Mouse (Mus musculus): ENCODE results near the gene Mkrn3. TPM values are rescaled to one million over a fixed set of nuclear protein-coding genes. Genes with fewer than 3 reads are reported as not detected.

Gene Mkrn3
- polyA plus RNA-seq, 1 experiment from 2014 or later, result 8.3 TPM

DNA sequence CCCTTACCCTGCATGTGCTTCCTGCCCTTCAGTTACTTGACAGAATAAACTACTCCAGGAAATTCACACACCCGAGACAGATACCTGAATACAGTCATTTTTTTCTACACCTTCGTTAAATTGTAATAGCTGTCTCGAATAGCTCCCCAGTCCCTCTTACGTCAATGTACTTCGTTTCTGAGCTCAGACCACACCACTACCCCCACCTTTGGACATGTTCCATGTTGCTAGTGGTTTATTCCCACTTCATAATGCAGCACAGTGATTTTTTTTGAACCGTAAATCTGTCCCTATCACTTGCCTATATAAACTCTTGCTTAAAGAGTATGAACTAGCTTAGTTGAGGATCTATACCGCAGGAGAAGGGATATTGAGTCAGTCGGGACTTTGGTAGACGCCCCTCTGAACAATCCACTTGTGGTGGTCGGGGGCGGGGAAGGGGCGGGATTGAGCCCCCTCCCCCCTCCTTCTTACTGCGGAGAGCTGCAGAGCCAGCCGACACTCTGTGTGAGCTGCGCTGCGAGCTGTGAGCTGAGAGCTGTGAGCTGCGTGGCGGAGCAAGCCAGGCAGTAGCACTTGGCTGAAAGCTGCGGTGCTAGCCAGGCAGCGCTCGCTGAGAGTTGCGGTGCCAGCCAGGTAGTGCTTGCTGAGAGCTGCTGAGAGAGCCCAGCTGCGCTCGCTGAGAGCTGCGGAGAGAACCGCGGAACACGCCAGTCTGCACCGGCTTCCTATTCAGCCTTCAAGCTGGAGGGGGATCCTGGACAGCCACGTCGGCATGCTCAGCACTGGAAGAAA is 43.2 kb downstream of the Mkrn3 start, which contains the start of gene Magel2:
Gene Magel2, plus strand, starts transcription at position 501 of the 795 bp plus-strand sequence.
- Histone ChIP-seq H3K9ac (peak within 1 kb of the TSS; percentile 68), H3K27ac (peak within 1 kb of the TSS; percentile 58), H3K4me2 (replicated peaks) (peak within 1 kb of the TSS; percentile 72), H3K9me3 (peaks cover 28% of the 10 kb centered on the region), H3K4me3 (peak within 1 kb of the TSS; percentile 57), H3K36me3 (no peaks in the 10 kb centered on the region), H3K4me1 (no peaks in the 10 kb centered on the region), H3K27me3 (no peaks in the 10 kb centered on the region)
- peak; percentile 96 for ATAC-seq (ENCODE audit: low FRiP score, low read depth)
- WGBS, result 19% methylated on average over 31 of the region's 31 CpGs

DNA sequence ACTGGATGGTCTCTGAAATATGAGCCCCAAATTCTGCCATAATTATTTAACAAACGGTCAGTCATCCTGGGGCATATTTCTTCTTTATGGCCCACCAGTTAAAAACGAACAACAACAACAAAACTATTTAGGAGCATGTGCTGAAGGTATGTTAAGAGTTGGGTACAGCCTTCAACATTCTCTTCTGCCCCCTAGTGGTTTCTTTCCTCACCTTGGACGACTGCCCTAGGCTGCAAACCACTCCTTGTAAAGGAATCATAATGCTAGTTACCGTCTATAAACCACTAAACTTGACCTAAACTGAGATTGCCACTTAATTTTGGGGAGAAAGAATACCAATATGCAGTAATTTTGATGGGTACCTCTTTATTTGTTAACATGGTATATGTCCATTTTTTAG is 44.3 kb downstream of the Mkrn3 start:
- no peak for ATAC-seq (ENCODE audit: low FRiP score, low read depth)
- Histone ChIP-seq H3K36me3 (no peaks in the 10 kb centered on the region), H3K27me3 (no peaks in the 10 kb centered on the region), H3K9me3 (peaks cover 28% of the 10 kb centered on the region), H3K9ac (no peak overlapping the region), H3K27ac (no peak overlapping the region), H3K4me3 (no peak overlapping the region), H3K4me1 (no peaks in the 10 kb centered on the region), H3K4me2 (replicated peaks) (no peak overlapping the region)
- WGBS, result 27% methylated on average over 4 of the region's 4 CpGs

Other genes with a start within 250 kb of the Mkrn3 start
- 123 and 124 TPM in 2 replicates for gene Ndn, start 73.6 kb downstream of the Mkrn3 start, polyA plus RNA-seq (2015; fragmentation: Nextera tagmentation; extraction: Ambion mirVana)
- 5.0 and 5.4 TPM in 2 replicates for gene Magel2, start 43.1 kb downstream of the Mkrn3 start, polyA plus RNA-seq (2015; fragmentation: Nextera tagmentation; extraction: Ambion mirVana)
- 43.4 and 46.2 TPM in 2 replicates for gene Peg12, start 44.4 kb upstream of the Mkrn3 start, polyA plus RNA-seq (2015; fragmentation: Nextera tagmentation; extraction: Ambion mirVana)